Mouse (Mus musculus) midbrain, postnatal 0 days (tissue): ENCODE results near the gene Atp11a. TPM values are rescaled to one million over a fixed set of nuclear protein-coding genes. Genes with fewer than 3 reads are reported as not detected.

ENCODE experiments used
- ATAC-seq: fragments of 200-750 bp; cut with Nextera tagmentation; 2 replicates; pipeline ENCODE4 v1.8.0; 2017; ENCODE audit warnings: moderate number of reproducible peaks, mild to moderate bottlenecking, moderate TSS enrichment, moderate library complexity; ENCODE audit not compliant: low FRiP score
- DNase-seq: peaks from one replicate; pipeline ENCODE4 v3.0.0-alpha.2; 2015; ENCODE audit warnings: low spot score
- H3K27ac ChIP-seq: fragments of 300-500 bp; sonication (generic); 2 replicates; pipeline ENCODE4 v1.5.1; 2014; ENCODE audit warnings: low read depth, mild to moderate bottlenecking, low read length, mixed read lengths
- H3K27me3 ChIP-seq: fragments of 300-500 bp; sonication (generic); 2 replicates; pipeline ENCODE4 v1.6.1; 2014; ENCODE audit warnings: low read length, control low read depth, mixed read lengths; ENCODE audit not compliant: insufficient read depth
- H3K36me3 ChIP-seq: fragments of 300-500 bp; sonication (generic); 2 replicates; pipeline ENCODE4 v1.6.1; 2014; ENCODE audit warnings: low read length, control low read depth, mixed read lengths; ENCODE audit not compliant: insufficient read depth
- H3K4me1 ChIP-seq: fragments of 300-500 bp; sonication (generic); 2 replicates; pipeline ENCODE4 v1.6.1; 2014; ENCODE audit warnings: mild to moderate bottlenecking, control low read depth, antibody characterized with exemption, low read length, mixed read lengths; ENCODE audit not compliant: insufficient read depth
- H3K4me2 ChIP-seq: fragments of 300-500 bp; sonication (generic); 2 replicates; pipeline ENCODE4 v1.6.1; 2014; ENCODE audit warnings: low read depth, mild to moderate bottlenecking, low read length, mixed read lengths; ENCODE audit not compliant: poor library complexity, severe bottlenecking
- H3K4me3 ChIP-seq: fragments of 300-500 bp; sonication (generic); 2 replicates; pipeline ENCODE4 v1.5.1; 2014; ENCODE audit warnings: low read depth, mild to moderate bottlenecking, low read length, moderate library complexity
- H3K9ac ChIP-seq: fragments of 300-500 bp; sonication (generic); replicated peaks from 2 replicates; pipeline ENCODE4 v1.6.1; 2014; ENCODE audit warnings: mild to moderate bottlenecking, low read length, moderate library complexity, mixed read lengths; ENCODE audit not compliant: poor library complexity, severe bottlenecking
- H3K9me3 ChIP-seq: fragments of 300-500 bp; sonication (generic); 2 replicates; pipeline ENCODE4 v1.6.1; 2016; ENCODE audit warnings: low read length, control low read depth
- CTCF ChIP-seq: IDR thresholded peaks from 2 replicates; pipeline ENCODE4 v1.5.1; 2016; ENCODE audit warnings: antibody characterized with exemption, mild to moderate bottlenecking
- WGBS: fragments of 180-500 bp; shearing (Covaris S2); extraction: QIAGEN DNeasy Blood & Tissue Kit; methylation state at CpG from one replicate; pipeline ENCODE4 v1.1.7; 2014; 5-methylcytosine and 5-hydroxymethylcytosine counted together
- polyA plus RNA-seq: library from polyadenylated mRNA; unstranded; fragments of >200 nt; fragmentation: Nextera tagmentation; extraction: Ambion mirVana; gene quantifications from 2 replicates; pipeline ENCODE4 v1.2.1, GENCODE M21; 2015
- total RNA-seq: library from RNA; depleted of rRNA; stranded (reverse); fragments of >200 nt; gene quantifications from 2 replicates; pipeline ENCODE4 v1.2.3, GENCODE M21; 2014

Atp11a gene
- total and polyA plus RNA-seq, 2 experiments from 2014 or later, result 13.8 to 45.9 TPM

- H3K4me2 ChIP-seq, result no peak overlapping the region
- no peak overlapping the region for H3K9ac ChIP-seq
- H3K4me1 ChIP-seq, result no peaks in the 10 kb centered on the region
- H3K4me3 ChIP-seq, result no peak overlapping the region
- no peak for DNase-seq
- no peak for ATAC-seq
- H3K36me3 ChIP-seq, result no peaks in the 10 kb centered on the region
- TF ChIP-seq CTCF, result no peak
- H3K27me3 ChIP-seq, result no peaks in the 10 kb centered on the region
- H3K9me3 ChIP-seq, result no peaks in the 10 kb centered on the region
- no peak overlapping the region for H3K27ac ChIP-seq
- 96% methylated on average over 6 of the region's 6 CpGs for WGBS
These were observed 24.4 kb upstream of the Atp11a start for GRCm38 (mm10) chr8:12732431-12732830.

DNA sequence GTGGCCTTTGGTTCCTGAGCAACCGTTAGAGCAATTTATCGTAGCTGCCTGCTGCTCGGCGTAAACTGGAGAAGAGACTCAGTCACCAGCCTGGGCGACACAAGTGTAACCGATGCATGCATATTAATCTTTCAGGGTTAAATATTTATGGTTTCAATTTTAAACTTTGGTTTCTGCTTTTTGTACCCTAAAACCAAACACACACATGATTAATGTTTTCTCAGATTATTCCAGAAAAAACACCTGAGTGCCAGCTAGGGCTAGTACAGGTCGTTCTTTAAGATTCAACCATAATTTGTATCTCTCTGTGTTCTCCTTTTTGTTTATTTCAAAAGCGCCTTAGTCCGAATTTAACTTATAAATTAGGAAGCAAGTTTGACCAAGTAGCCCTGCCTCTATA is 17.7 kb upstream of the Atp11a start:
- Histone ChIP-seq H3K4me3 (no peak overlapping the region), H3K9ac (no peak overlapping the region), H3K36me3 (no peaks in the 10 kb centered on the region), H3K27me3 (no peaks in the 10 kb centered on the region), H3K4me1 (no peaks in the 10 kb centered on the region), H3K9me3 (no peaks in the 10 kb centered on the region), H3K27ac (no peak overlapping the region), H3K4me2 (no peak overlapping the region)
- DNase-seq, result no peak
- TF ChIP-seq CTCF, result no peak
- no peak for ATAC-seq
- 84% methylated on average over 9 of the region's 9 CpGs for WGBS

DNA sequence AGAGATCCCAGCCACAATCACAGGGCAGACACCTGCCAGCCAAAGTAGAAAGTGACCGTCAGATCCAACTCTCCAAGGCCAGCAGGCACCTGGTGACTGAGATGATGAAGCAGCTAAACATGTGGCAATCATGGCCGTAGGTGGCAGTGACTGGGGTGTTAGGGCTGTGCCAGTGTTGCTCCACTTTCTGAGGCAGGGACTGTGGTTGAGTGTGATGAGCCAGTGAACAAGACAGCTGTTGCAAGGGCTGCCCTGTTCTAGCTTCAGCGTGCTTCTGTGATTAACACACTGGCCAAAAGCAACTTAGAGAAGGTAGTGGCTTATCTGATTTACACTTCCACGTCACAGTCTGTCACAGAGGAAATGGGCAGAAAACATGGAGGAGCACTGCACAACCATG is 13.4 kb upstream of the Atp11a start:
- Histone ChIP-seq H3K4me3 (no peak overlapping the region), H3K9me3 (no peaks in the 10 kb centered on the region), H3K27me3 (no peaks in the 10 kb centered on the region), H3K4me1 (no peaks in the 10 kb centered on the region), H3K27ac (no peak overlapping the region), H3K36me3 (no peaks in the 10 kb centered on the region), H3K4me2 (no peak overlapping the region), H3K9ac (no peak overlapping the region)
- no peak for ATAC-seq
- WGBS, result 89% methylated on average over 4 of the region's 4 CpGs
- no peak for TF ChIP-seq CTCF
- DNase-seq, result no peak

DNA sequence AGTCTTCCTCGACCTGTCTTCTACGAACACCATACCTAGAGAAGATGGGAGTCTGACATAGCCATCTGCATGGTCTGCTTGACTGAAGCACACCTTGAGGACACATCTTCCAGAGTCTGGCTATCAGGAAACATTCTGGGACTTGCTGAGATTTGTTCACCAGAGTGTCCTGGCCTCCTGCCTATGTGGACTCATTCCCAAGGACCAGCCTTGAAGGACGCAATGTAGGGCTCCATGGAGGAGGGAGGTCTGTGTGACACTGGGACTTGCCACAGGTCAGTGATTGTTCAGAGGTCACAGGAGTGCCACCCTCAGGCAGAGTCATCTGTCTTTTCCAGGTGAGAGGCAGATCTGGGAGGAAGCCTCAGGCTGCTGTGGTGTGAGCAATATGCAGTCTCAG is 8.6 kb upstream of the Atp11a start:
- H3K9ac ChIP-seq, result no peak overlapping the region
- DNase-seq, result no peak
- 94% methylated on average over 3 of the region's 3 CpGs for whole genome bisulfite sequencing
- no peaks in the 10 kb centered on the region for H3K27me3 ChIP-seq
- no peak for TF ChIP-seq CTCF
- H3K4me2 ChIP-seq, result no peak overlapping the region
- H3K9me3 ChIP-seq, result no peaks in the 10 kb centered on the region
- H3K4me3 ChIP-seq, result no peak overlapping the region
- ATAC-seq, result no peak
- no peak overlapping the region for H3K27ac ChIP-seq
- no peaks in the 10 kb centered on the region for H3K36me3 ChIP-seq
- H3K4me1 ChIP-seq, result no peaks in the 10 kb centered on the region

DNA sequence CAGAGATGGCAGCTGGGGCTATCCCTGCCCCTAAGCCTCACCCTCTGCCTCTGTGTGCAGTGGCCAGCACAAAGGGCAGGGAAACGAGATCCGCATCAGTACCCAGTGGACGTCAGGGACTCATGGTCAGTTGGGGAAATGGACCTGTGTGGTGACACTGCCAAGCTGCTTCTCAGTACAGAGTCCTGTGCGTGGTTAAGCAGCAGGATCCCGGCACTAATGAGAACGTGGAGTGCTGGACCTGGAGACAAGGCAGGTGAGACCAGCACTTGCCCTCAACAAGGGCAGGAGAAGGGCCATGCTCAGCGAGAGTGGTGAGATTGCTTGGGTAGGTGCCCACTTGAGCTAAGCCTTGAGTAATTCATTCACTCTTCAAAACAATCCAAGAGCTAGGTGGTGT is 7.7 kb upstream of the Atp11a start:
- Histone ChIP-seq H3K4me1 (no peaks in the 10 kb centered on the region), H3K9me3 (no peaks in the 10 kb centered on the region), H3K36me3 (no peaks in the 10 kb centered on the region), H3K27me3 (no peaks in the 10 kb centered on the region), H3K4me3 (no peak overlapping the region), H3K27ac (no peak overlapping the region), H3K9ac (no peak overlapping the region), H3K4me2 (no peak overlapping the region)
- DNase-seq (no peak), ATAC-seq (no peak)
- 80% methylated on average over 7 of the region's 7 CpGs for WGBS
- no peak for TF ChIP-seq CTCF

GRCm38 (mm10) chr8:12753054-12753453 is 3.8 kb upstream of the Atp11a start:
- WGBS, result 67% methylated on average over 6 of the region's 6 CpGs
- H3K36me3 ChIP-seq, result no peaks in the 10 kb centered on the region
- TF ChIP-seq CTCF, result no peak
- no peaks in the 10 kb centered on the region for H3K27me3 ChIP-seq
- no peak overlapping the region for H3K4me3 ChIP-seq
- no peaks in the 10 kb centered on the region for H3K9me3 ChIP-seq
- no peak overlapping the region for H3K9ac ChIP-seq
- H3K4me1 ChIP-seq, result 0 out of 2 replicates have a peak, but pooled peaks cover 4% of the 10 kb centered on the region
- no peak overlapping the region for H3K4me2 ChIP-seq
- no peak overlapping the region for H3K27ac ChIP-seq
- DNase-seq, result no peak
- no peak for ATAC-seq
